Mouse (Mus musculus) embryo, embryonic 10.5 days (tissue): ENCODE data around the gene Stox2.

ENCODE experiments used
- DNase-seq: peaks from one replicate; pipeline ENCODE4 v3.0.0-alpha.2; 2015; ENCODE audit warnings: low spot score

The Stox2 gene

GRCm38 (mm10) chr8:47409061-47409460 lies 37.1 kb downstream of the Stox2 start:
- peak; percentile 5 for DNase-seq

GRCm38 (mm10) chr8:47404852-47405251 lies 41.3 kb downstream of the Stox2 start:
- DNase-seq = no peak

GRCm38 (mm10) chr8:47392927-47393326 lies 53.2 kb downstream of the Stox2 start:
- DNase-seq = no peak

- no peak for DNase-seq
Observed at GRCm38 (mm10) chr8:47392290-47392689, 53.9 kb downstream of the Stox2 start.

GRCm38 (mm10) chr8:47391844-47392243 lies 54.3 kb downstream of the Stox2 start:
- no peak for DNase-seq

- no peak for DNase-seq
Observed at GRCm38 (mm10) chr8:47389430-47389829, 56.7 kb downstream of the Stox2 start.

- no peak for DNase-seq
Observed at GRCm38 (mm10) chr8:47388171-47388570, 58.0 kb downstream of the Stox2 start.

GRCm38 (mm10) chr8:47385810-47386209 lies 60.4 kb downstream of the Stox2 start:
- no peak for DNase-seq

- no peak for DNase-seq
Observed at GRCm38 (mm10) chr8:47384151-47384550, 62.0 kb downstream of the Stox2 start.

- no peak for DNase-seq
Observed at GRCm38 (mm10) chr8:47383632-47384031, 62.5 kb downstream of the Stox2 start.

GRCm38 (mm10) chr8:47381216-47381615 lies 64.9 kb downstream of the Stox2 start:
- no peak for DNase-seq

- DNase-seq = no peak
Observed at GRCm38 (mm10) chr8:47380725-47381124, 65.4 kb downstream of the Stox2 start.

- DNase-seq = no peak
Observed at GRCm38 (mm10) chr8:47380075-47380474, 66.1 kb downstream of the Stox2 start.

GRCm38 (mm10) chr8:47376651-47377050 lies 69.5 kb downstream of the Stox2 start:
- no peak for DNase-seq

GRCm38 (mm10) chr8:47373757-47374156 lies 72.4 kb downstream of the Stox2 start:
- DNase-seq = no peak

GRCm38 (mm10) chr8:47371539-47371938 lies 74.6 kb downstream of the Stox2 start:
- peak; percentile 84 for DNase-seq

- no peak for DNase-seq
Observed at GRCm38 (mm10) chr8:47371081-47371480, 75.1 kb downstream of the Stox2 start.

GRCm38 (mm10) chr8:47370421-47371080 lies 75.6 kb downstream of the Stox2 start:
- peak; percentile 90 for DNase-seq

GRCm38 (mm10) chr8:47369949-47370348 lies 76.2 kb downstream of the Stox2 start:
- DNase-seq = no peak

- DNase-seq = no peak
Observed at GRCm38 (mm10) chr8:47369044-47369769, 77.0 kb downstream of the Stox2 start.

- DNase-seq = no peak
Observed at GRCm38 (mm10) chr8:47367029-47367428, 79.1 kb downstream of the Stox2 start.

GRCm38 (mm10) chr8:47363271-47363670 lies 82.9 kb downstream of the Stox2 start:
- DNase-seq = no peak

GRCm38 (mm10) chr8:47355340-47355906 lies 90.7 kb downstream of the Stox2 start:
- no peak for DNase-seq
